Mouse (Mus musculus) liver, adult 2 months (tissue): ENCODE measurements at regions not wholly inside any gene's neighbourhood (a gene's known extent, or its start where the extent isn't known, plus 50 kb on each side); places are given as distances from the start of the nearest gene placed in this dataset.
A peak's percentile ranks its signal among the peaks of the same experiment; 100 is the strongest.

ENCODE experiments used
- CTCF ChIP-seq: fragments of 200-500 bp; IDR thresholded peaks from 2 replicates; pipeline ENCODE4 v1.5.1; 2011; ENCODE audit warnings: low read depth, low read length, control low read depth
- POLR2A ChIP-seq: fragments of 200-500 bp; IDR thresholded peaks from 2 replicates; pipeline ENCODE4 v1.6.1; 2011; ENCODE audit warnings: low read length, control low read depth; ENCODE audit not compliant: insufficient read depth; ENCODE audit errors: extremely low read depth

GRCm38 (mm10) chr8:79488861-79489260 is 89.5 kb upstream of the Smad1 start:
- TF ChIP-seq POLR2A (no peak), CTCF (peak; percentile 49)
